Mouse (Mus musculus) intestine, postnatal 0 days (tissue): ENCODE data around the gene Rab37. TPM values are rescaled to one million over a fixed set of nuclear protein-coding genes. Genes with fewer than 3 reads are reported as not detected.

Experiments used
- ATAC-seq: fragments of 200-750 bp; cut with Nextera tagmentation; 2 replicates; pipeline ENCODE4 v1.8.0; 2017; ENCODE audit warnings: mild to moderate bottlenecking, moderate TSS enrichment, moderate library complexity
- H3K27ac ChIP-seq: fragments of 300-500 bp; sonication (generic); 2 replicates; pipeline ENCODE4 v1.5.1; 2014; ENCODE audit warnings: mild to moderate bottlenecking, low read depth, low read length, moderate library complexity
- H3K27me3 ChIP-seq: fragments of 300-500 bp; sonication (generic); replicated peaks from 2 replicates; pipeline ENCODE4 v1.6.1; 2014; ENCODE audit warnings: low read length, mixed read lengths; ENCODE audit not compliant: control insufficient read depth, insufficient read depth
- H3K36me3 ChIP-seq: fragments of 300-500 bp; sonication (generic); 2 replicates; pipeline ENCODE4 v1.6.1; 2014; ENCODE audit warnings: mild to moderate bottlenecking, moderate library complexity; ENCODE audit not compliant: control insufficient read depth, insufficient read depth
- H3K4me1 ChIP-seq: fragments of 300-500 bp; sonication (generic); replicated peaks from 2 replicates; pipeline ENCODE4 v1.6.1; 2014; ENCODE audit warnings: antibody characterized with exemption, low read length, mixed read lengths; ENCODE audit not compliant: control insufficient read depth, insufficient read depth
- H3K4me2 ChIP-seq: fragments of 300-500 bp; sonication (generic); replicated peaks from 2 replicates; pipeline ENCODE4 v1.6.1; 2014; ENCODE audit warnings: low read depth, mild to moderate bottlenecking, moderate library complexity
- H3K4me3 ChIP-seq: fragments of 300-500 bp; sonication (generic); 2 replicates; pipeline ENCODE4 v1.5.1; 2014; ENCODE audit warnings: low read depth, low read length
- H3K9ac ChIP-seq: fragments of 300-500 bp; sonication (generic); 2 replicates; pipeline ENCODE4 v1.6.1; 2014; ENCODE audit warnings: mild to moderate bottlenecking, low read depth, low read length
- H3K9me3 ChIP-seq: fragments of 300-500 bp; sonication (generic); 2 replicates; pipeline ENCODE4 v1.6.1; 2016; ENCODE audit warnings: mixed run types; ENCODE audit not compliant: control insufficient read depth
- CTCF ChIP-seq: sonication (generic); IDR thresholded peaks from 2 replicates; pipeline ENCODE4 v1.5.1; 2016; ENCODE audit warnings: low read depth, mild to moderate bottlenecking, control low read depth, antibody characterized with exemption, moderate library complexity
- WGBS: fragments of 180-500 bp; shearing (Covaris S2); extraction: QIAGEN DNeasy Blood & Tissue Kit; methylation state at CpG from one replicate; pipeline ENCODE4 v1.1.7; 2014; 5-methylcytosine and 5-hydroxymethylcytosine counted together
- polyA plus RNA-seq: library from polyadenylated mRNA; unstranded; fragments of >200 nt; fragmentation: Nextera tagmentation; extraction: Ambion mirVana; gene quantifications from 2 replicates; pipeline ENCODE4 v1.2.1, GENCODE M21; 2015

Gene Rab37
- polyA plus RNA-seq, 1 experiment from 2014 or later, result 3.7 TPM

DNA sequence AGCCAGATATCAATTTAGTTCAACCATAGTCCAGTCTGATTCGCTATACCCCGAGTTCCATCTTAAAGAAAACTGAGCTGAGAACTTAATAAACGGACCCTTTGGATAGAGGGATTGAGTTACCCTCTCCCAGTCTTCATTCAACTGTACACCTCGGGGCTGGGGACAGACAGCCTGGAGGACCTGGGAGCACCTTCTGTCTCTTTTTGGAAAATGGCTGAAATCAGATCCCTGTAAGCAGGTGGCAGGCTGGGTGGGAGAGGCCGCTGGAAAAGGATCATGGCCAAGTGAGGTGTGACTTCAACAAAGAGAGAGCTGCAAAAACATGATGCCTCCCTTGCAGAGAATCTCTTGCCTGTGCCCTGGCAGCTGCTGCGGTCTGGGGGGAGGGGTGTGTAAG, 9.0 kb upstream of the Rab37 start:
- no peak for TF ChIP-seq CTCF
- Histone ChIP-seq H3K4me1 (no peaks in the 10 kb centered on the region), H3K9ac (no peak overlapping the region), H3K27me3 (no peaks in the 10 kb centered on the region; the same call in 1 of the 2 replicates), H3K4me2 (no peak overlapping the region), H3K36me3 (no peaks in the 10 kb centered on the region), H3K4me3 (no peak overlapping the region), H3K9me3 (no peaks in the 10 kb centered on the region), H3K27ac (no peak overlapping the region)
- ATAC-seq, result no peak
- WGBS, result 77% methylated on average over 6 of the region's 6 CpGs

DNA sequence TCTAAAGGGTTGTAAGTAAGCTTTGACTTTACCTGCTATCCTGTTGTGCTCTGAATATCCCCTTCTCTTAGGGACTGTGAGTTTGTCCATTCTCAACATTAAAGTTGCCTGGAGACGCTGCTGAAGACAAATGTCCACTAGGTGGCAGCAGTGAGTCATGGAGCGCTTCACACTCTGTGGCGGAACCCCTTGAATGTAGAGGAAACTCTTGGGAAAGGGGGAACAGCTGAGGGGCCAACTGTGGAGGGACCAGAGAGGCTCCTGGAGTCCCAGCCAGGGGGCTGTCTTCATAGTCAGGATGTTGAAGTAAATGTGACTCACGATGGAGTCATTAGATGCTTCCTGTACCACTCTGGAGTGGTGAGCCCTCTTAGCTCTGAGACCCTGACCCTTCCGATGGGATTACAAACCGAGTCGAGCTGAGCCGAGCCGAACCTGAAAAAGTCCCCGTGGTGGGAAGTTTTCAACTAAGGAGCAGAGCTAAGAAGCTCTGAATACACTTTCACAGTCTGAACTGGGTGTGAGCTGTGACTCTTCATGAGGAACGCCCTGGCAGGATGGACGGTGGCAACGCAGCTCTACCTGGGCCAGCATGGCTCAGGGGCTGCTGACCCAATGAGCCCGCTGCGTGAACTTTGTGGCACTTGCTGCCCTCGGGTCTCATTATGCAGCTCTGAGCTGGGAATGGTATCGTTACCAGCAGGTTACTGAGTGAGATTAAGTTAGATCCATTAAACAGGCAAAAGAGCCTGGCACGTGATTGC, 7.7 kb upstream of the Rab37 start:
- Histone ChIP-seq H3K4me3 (no peak overlapping the region), H3K4me1 (no peaks in the 10 kb centered on the region), H3K36me3 (no peaks in the 10 kb centered on the region), H3K4me2 (no peak overlapping the region), H3K27me3 (no peaks in the 10 kb centered on the region; the same call in 1 of the 2 replicates), H3K9ac (no peak overlapping the region), H3K9me3 (no peaks in the 10 kb centered on the region), H3K27ac (no peak overlapping the region)
- no peak for ATAC-seq
- peak; percentile 99 for TF ChIP-seq CTCF
- 39% methylated on average over 18 of the region's 18 CpGs for WGBS

DNA sequence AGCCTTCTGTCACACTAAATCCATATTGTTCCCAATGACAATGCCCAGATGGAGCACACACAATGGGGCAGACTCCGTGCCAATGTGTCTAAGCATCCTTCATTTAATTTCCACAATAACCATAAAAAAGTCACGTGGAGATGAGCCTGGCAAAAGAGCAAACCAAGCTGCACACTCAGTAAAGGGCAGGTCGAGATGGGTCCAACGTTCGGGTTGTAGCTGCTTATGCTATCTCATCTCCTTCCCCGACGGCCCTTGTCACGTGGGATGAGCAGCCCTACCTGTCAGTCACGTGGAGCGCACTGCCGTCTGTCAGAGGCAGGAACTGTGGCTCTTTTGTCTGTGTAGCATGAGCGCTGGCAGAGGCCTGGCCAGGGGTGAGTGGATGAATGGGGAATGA, 6.6 kb upstream of the Rab37 start:
- no peaks in the 10 kb centered on the region for H3K4me1 ChIP-seq
- H3K27me3 ChIP-seq, result no peaks in the 10 kb centered on the region; the same call in 1 of the 2 replicates
- no peak overlapping the region for H3K4me3 ChIP-seq
- no peak overlapping the region for H3K9ac ChIP-seq
- H3K27ac ChIP-seq, result peak overlapping the region; percentile 36
- H3K9me3 ChIP-seq, result no peaks in the 10 kb centered on the region
- no peaks in the 10 kb centered on the region for H3K36me3 ChIP-seq
- ATAC-seq, result peak; percentile 89
- WGBS, result 27% methylated on average over 12 of the region's 12 CpGs
- H3K4me2 ChIP-seq, result peak overlapping the region; percentile 17; the same call in 1 of the 2 replicates
- no peak for TF ChIP-seq CTCF

DNA sequence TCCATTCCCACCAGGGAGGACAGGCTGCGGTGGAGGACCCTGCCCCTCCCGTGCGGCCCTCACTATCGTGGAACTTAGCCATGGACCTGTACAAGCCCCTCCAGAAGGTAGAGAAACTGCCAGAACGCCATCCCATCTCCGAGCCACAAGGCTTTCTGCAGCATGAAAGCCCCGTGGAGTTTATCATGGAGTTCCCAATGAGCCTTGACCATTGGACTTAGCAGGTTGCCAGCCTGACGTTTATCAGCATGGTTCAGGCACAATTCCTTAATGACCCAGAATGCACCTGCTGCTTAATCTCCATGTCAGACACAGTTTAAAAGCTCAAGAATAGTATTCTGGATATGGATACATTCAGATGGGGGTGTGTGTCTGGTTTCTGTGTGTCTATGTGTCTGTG, 6.2 kb upstream of the Rab37 start:
- peak; percentile 74 for ATAC-seq
- WGBS, result 49% methylated on average over 8 of the region's 8 CpGs
- H3K9me3 ChIP-seq, result no peaks in the 10 kb centered on the region
- peak overlapping the region; percentile 17; the same call in 1 of the 2 replicates for H3K4me2 ChIP-seq
- no peaks in the 10 kb centered on the region for H3K4me1 ChIP-seq
- peaks cover under 1% of the 10 kb centered on the region; the same call in 1 of the 2 replicates for H3K27me3 ChIP-seq
- no peak for TF ChIP-seq CTCF
- no peaks in the 10 kb centered on the region for H3K36me3 ChIP-seq
- no peak overlapping the region for H3K4me3 ChIP-seq
- H3K27ac ChIP-seq, result peak overlapping the region; percentile 36
- no peak overlapping the region for H3K9ac ChIP-seq

DNA sequence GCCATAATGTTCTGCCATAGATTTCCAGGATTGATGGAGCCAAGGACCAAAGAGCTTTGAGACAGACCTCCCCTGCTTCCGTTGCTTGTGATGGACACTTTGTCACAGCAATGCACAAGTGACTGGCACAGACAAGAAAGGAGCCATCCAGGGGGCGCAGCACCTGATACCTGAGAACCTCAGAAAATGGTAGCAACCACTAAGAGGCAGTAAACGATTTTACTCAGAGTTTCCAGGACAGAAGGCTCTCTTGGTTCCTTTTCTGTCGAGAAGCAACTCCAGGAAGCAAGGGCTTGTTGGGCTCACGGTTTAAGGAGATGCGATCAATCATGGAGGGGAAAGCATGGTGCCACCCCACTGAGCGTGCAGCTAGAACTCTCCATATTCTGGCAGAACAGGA, 5.0 kb upstream of the Rab37 start:
- H3K4me2 ChIP-seq, result no peak overlapping the region
- ATAC-seq, result no peak
- H3K9ac ChIP-seq, result no peak overlapping the region
- H3K27me3 ChIP-seq, result peaks cover 9% of the 10 kb centered on the region; the same call in 1 of the 2 replicates
- 61% methylated on average over 7 of the region's 7 CpGs for WGBS
- TF ChIP-seq CTCF, result no peak
- no peaks in the 10 kb centered on the region for H3K4me1 ChIP-seq
- H3K27ac ChIP-seq, result no peak overlapping the region
- H3K36me3 ChIP-seq, result no peaks in the 10 kb centered on the region
- no peaks in the 10 kb centered on the region for H3K9me3 ChIP-seq
- no peak overlapping the region for H3K4me3 ChIP-seq

DNA sequence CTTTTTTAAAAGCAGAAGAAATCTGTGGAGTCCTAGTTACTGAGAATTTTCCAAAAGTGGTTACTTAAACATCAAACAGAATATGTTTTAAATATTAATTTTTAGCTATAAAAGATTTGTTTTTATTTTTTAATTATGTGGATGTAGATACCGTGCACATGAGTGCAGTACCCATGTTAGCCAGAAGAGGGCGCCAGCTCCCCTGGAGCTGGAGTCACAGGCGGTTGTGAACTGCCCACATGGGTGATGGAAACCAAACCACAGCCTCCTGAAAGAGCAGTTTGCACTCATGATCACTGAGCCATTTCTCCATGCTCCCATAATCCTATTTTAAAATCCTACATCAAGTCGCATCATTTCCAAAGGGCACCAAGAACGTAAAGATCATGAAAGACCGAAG, 1.4 kb upstream of the Rab37 start:
- 67% methylated on average over 6 of the region's 6 CpGs for WGBS
- TF ChIP-seq CTCF, result peak; percentile 65
- H3K4me3 ChIP-seq, result no peak overlapping the region
- no peak overlapping the region for H3K27ac ChIP-seq
- H3K4me2 ChIP-seq, result no peak overlapping the region
- no peak for ATAC-seq
- H3K4me1 ChIP-seq, result no peaks in the 10 kb centered on the region
- no peaks in the 10 kb centered on the region for H3K9me3 ChIP-seq
- H3K27me3 ChIP-seq, result peaks cover 19% of the 10 kb centered on the region; the same call in 1 of the 2 replicates
- H3K36me3 ChIP-seq, result no peaks in the 10 kb centered on the region
- no peak overlapping the region for H3K9ac ChIP-seq
